Comparison of ENCODE assay signal across 8 mouse cellular contexts in the genomic region with DNA sequence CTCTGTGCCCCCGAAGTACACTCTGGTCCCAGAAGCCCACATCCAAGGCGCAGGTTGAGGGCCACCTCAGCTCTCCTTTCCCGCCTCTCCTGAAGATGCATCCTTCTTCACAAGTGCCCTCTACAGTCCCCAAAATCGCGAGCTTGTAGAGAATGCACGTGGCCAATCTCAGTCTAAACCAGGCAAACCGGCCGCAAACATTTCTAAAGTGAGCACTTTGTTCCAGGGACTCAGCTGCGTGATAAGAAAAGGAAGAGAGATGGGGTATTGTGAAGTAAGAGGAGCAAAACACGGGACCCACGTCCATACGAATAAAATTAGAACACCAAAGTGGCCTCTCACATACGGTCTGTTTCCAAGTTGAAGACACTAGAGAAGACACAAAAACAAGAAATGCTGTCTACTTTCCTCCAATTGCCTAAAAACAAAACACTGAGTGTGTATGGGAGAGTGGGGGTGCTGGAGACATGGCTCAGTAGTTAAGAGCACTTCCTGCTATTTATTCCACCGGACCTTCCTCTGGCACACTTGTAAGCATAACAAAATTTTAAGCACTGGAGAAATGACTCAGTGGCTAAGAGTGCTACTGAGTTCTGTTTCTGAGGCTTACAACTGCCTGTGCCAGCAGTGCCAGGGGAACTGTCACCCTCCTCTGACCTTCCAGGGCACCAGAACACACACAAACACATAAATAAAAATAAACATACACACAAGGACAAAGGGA. TPM values are rescaled to one million over a fixed set of nuclear protein-coding genes. Genes with fewer than 3 reads are reported as not detected.
DNase-seq lines count a peak whose midpoint lies in the region; ATAC-seq lines count a peak whose summit lies in the region.

No protein-coding gene starts in this region.

- peaks cover 10% of the 10 kb centered on the region for H3K36me3 ChIP-seq in erythroblast, embryonic 14.5 days (ENCODE audit: control insufficient read depth)

- H3K27me3 ChIP-seq in erythroblast, embryonic 14.5 days (ENCODE audit: control insufficient read depth) = peaks cover 18% of the 10 kb centered on the region

- no peak for ATAC-seq in erythroblast, adult 5-6 weeks (replicated peaks; ENCODE audit: low FRiP score, poor library complexity, severe bottlenecking)
- peak; percentile 20 for ATAC-seq in CD4-positive, CD25-positive, alpha-beta regulatory T cell, adult 4 months
- peak; percentile 5 to 9 for ATAC-seq in hematopoietic stem cell, adult 5-6 weeks (replicated peaks in 1 of 2; ENCODE audit: insufficient read depth in 1 of 2, low FRiP score in 2 of 2, low TSS enrichment in 1 of 2, low read depth in 1 of 2, poor library complexity in 2 of 2, severe bottlenecking in 2 of 2)

- peaks cover 53% of the 10 kb centered on the region for H3K4me1 ChIP-seq in erythroblast, embryonic 14.5 days (ENCODE audit: control insufficient read depth)

- peak overlapping the region; percentile 96 for H3K4me3 ChIP-seq in erythroblast, embryonic 14.5 days (replicated peaks)

- DNase-seq in lung, postnatal 25 days (ENCODE audit: low spot score) = peak; percentile 28
- DNase-seq in embryo, embryonic 10.5 days (ENCODE audit: low spot score) = no peak
- DNase-seq in gastrocnemius, postnatal 25 days = no peak
- no peak for DNase-seq in layer of hippocampus, adult 11-12 months (ENCODE audit: low spot score)

- no peaks in the 10 kb centered on the region for H3K9me3 ChIP-seq in erythroblast, embryonic 14.5 days (ENCODE audit: control insufficient read depth, low read length)

RNA-seq across cellular contexts. Expression of a gene that starts 0.5 kb away (rescaled TPM):
- polyA plus RNA-seq in erythroblast, embryonic 14.5 days (2012) = 0.08 and 0.46 TPM in 2 replicates
- 3.1 and 9.4 TPM in 2 replicates for total RNA-seq in erythroblast, adult 5-6 weeks (2015; ENCODE audit: low replicate concordance)
- total RNA-seq in erythroblast, adult 5-6 weeks (2017; ENCODE audit: low replicate concordance) = 14.9 and 22.7 TPM in 2 replicates
- polyA plus RNA-seq in CD4-positive, CD25-positive, alpha-beta regulatory T cell, adult 4 months (2017; shearing (Covaris generic)) = 10 to 100 TPM in 1 of 2 experiments, 1 to 10 TPM in 1; 8.5 to 10.4 TPM
- 29.1 and 57.0 TPM in 2 replicates for total RNA-seq in hematopoietic stem cell, adult 5-6 weeks (2017)
- 10 to 100 TPM; 50.7 to 65.0 TPM for total RNA-seq in gastrocnemius, postnatal 25 days (2021)

RNA-seq across cellular contexts. Expression of a gene that starts 6.6 kb away (rescaled TPM):
- 0.58 and 0.72 TPM in 2 replicates for polyA plus RNA-seq in erythroblast, embryonic 14.5 days (2012)
- 31.1 and 36.5 TPM in 2 replicates for total RNA-seq in erythroblast, adult 5-6 weeks (2015; ENCODE audit: low replicate concordance)
- total RNA-seq in erythroblast, adult 5-6 weeks (2017; ENCODE audit: low replicate concordance) = 15.2 and 16.2 TPM in 2 replicates
- 100 to 1,000 TPM; 117 to 139 TPM for polyA plus RNA-seq in CD4-positive, CD25-positive, alpha-beta regulatory T cell, adult 4 months (2017; shearing (Covaris generic))
- total RNA-seq in hematopoietic stem cell, adult 5-6 weeks (2017) = 129 and 187 TPM in 2 replicates
- total RNA-seq in gastrocnemius, postnatal 25 days (2021) = 10 to 100 TPM; 18.7 to 23.4 TPM

RNA-seq across cellular contexts. Expression of a gene that starts 26.3 kb away (rescaled TPM):
- 2.2 and 3.6 TPM in 2 replicates for polyA plus RNA-seq in erythroblast, embryonic 14.5 days (2012)
- 41.4 and 60.7 TPM in 2 replicates for total RNA-seq in erythroblast, adult 5-6 weeks (2015; ENCODE audit: low replicate concordance)
- 11.2 and 26.3 TPM in 2 replicates for total RNA-seq in erythroblast, adult 5-6 weeks (2017; ENCODE audit: low replicate concordance)
- 100 to 1,000 TPM; 319 to 477 TPM for polyA plus RNA-seq in CD4-positive, CD25-positive, alpha-beta regulatory T cell, adult 4 months (2017; shearing (Covaris generic))
- 38.8 and 47.3 TPM in 2 replicates for total RNA-seq in hematopoietic stem cell, adult 5-6 weeks (2017)
- 10 to 100 TPM; 26.2 to 27.1 TPM for total RNA-seq in gastrocnemius, postnatal 25 days (2021)

RNA-seq across cellular contexts. Expression of a gene that starts 29.0 kb away (rescaled TPM):
- polyA plus RNA-seq in erythroblast, embryonic 14.5 days (2012) = not detected in 2 replicates
- not detected in 2 replicates for total RNA-seq in erythroblast, adult 5-6 weeks (2015; ENCODE audit: low replicate concordance)
- total RNA-seq in erythroblast, adult 5-6 weeks (2017; ENCODE audit: low replicate concordance) = not detected in 2 replicates
- not detected for polyA plus RNA-seq in CD4-positive, CD25-positive, alpha-beta regulatory T cell, adult 4 months (2017; shearing (Covaris generic))
- total RNA-seq in hematopoietic stem cell, adult 5-6 weeks (2017) = not detected in 2 replicates
- total RNA-seq in gastrocnemius, postnatal 25 days (2021) = not detected

RNA-seq across cellular contexts. Expression of a gene that starts 32.0 kb away (rescaled TPM):
- polyA plus RNA-seq in erythroblast, embryonic 14.5 days (2012) = 0.26 and 0.27 TPM in 2 replicates
- total RNA-seq in erythroblast, adult 5-6 weeks (2015; ENCODE audit: low replicate concordance) = 1.5 and 6.7 TPM in 2 replicates
- total RNA-seq in erythroblast, adult 5-6 weeks (2017; ENCODE audit: low replicate concordance) = 6.6 and 8.1 TPM in 2 replicates
- 10 to 100 TPM; 56.6 to 65.9 TPM for polyA plus RNA-seq in CD4-positive, CD25-positive, alpha-beta regulatory T cell, adult 4 months (2017; shearing (Covaris generic))
- total RNA-seq in hematopoietic stem cell, adult 5-6 weeks (2017) = 58.5 and 66.4 TPM in 2 replicates
- total RNA-seq in gastrocnemius, postnatal 25 days (2021) = 10 to 100 TPM; 16.0 to 16.3 TPM
